Mouse (Mus musculus): ENCODE results near the gene Ak5. TPM values are rescaled to one million over a fixed set of nuclear protein-coding genes. Genes with fewer than 3 reads are reported as not detected.
"Not testable (repeated sequence)": the region's sequence is repeated elsewhere in the genome, so short reads cannot be mapped to it uniquely, and the experiment has no call there.

Gene Ak5
- total RNA-seq, 2 experiments from 2014 or later: 0.60 TPM; not detected in 1

DNA sequence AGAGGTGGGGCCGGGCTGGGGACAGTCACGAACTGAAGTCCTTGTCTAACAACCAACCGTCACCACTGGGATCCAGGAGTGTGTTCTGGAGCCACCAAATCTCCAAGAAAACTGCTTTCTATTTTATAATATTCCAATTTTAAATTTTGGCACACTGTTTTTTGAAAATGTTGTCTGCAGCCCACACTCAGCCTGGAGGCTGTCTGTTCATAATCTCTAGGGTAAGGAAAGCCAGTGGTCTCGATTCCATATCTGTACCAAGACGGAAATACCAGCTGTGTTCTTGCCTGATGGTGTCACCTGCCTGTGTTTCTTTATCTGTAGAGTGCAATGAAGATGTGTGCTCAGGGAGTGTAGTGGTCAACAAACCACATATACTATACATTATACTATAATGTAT lies 23.6 kb downstream of the Ak5 start:
- intact Hi-C loops (cut with DNase I): no loop called here
- no peak for DNase-seq

GRCm38 (mm10) chr3:152625061-152625820 lies 42.9 kb downstream of the Ak5 start:
- intact Hi-C loops (cut with DNase I): no loop called here
- no peak for DNase-seq

DNA sequence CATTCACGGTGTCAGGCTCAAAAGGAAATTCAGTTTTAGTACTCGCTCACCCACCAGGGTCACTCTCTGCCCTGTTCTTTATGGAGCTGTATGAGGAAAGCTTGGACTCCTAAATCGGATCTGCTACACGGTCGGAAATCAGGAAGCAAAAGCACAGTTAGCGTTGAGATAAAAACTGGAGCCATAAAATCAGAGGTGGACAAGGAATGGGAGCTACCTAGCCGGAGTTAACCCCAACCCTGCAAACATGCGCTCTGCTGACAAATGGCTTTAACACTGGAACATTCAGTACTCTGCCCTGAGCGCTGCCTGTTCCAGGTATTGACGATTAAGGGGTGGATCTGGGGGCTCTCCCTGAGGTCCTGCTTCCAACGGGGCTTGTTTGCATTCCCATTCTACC lies 47.6 kb downstream of the Ak5 start:
- intact Hi-C loops (cut with DNase I): no loop called here
- no peak for DNase-seq

- no peak for DNase-seq
- intact Hi-C loops (cut with DNase I): no loop called here
These were observed 48.1 kb downstream of the Ak5 start for GRCm38 (mm10) chr3:152620058-152620457.

DNA sequence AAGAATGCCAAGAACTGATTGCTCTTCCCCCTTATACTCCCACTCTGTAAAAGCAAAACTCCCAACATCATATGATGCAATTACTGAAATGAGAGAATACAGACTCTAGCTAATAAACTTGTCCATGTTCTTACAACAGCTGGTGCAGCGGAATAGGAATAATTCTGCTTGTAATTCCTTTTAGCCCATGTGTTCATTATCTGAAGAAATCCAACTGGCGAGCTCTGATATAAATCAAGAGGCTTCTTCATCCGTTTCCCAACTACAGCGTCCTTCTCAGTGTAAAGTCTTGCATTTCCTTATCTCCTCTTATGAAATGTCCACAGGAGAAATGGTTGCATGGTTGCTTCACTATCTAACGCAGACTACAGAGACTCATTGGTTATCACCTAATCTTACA lies 59.1 kb downstream of the Ak5 start:
- intact Hi-C loops (cut with DNase I): no loop called here
- no peak for DNase-seq

DNA sequence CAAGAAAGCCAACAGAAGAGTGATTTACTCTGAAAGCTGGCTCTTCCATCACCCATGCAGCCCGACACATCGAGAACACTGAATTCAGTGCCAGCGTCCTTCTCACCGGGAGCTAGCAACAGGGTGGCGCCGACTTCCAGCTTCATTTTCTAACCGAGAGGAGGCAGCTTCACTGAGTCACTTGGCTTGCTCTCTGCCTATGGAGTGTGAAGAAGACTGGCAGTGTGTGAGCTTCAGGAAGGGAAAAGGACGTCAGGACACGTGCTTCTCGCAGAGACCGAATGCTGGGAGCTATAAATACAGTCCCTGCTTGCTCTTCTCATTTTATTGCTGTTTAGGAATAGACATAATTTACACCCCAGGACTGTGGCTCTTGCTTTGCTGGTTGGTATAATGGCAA lies 62.3 kb downstream of the Ak5 start:
- intact Hi-C loops (cut with DNase I): no loop called here
- no peak for DNase-seq

GRCm38 (mm10) chr3:152599679-152600078 lies 68.5 kb downstream of the Ak5 start:
- DNase-seq: no peak
- intact Hi-C loops (cut with DNase I): no loop called here

DNA sequence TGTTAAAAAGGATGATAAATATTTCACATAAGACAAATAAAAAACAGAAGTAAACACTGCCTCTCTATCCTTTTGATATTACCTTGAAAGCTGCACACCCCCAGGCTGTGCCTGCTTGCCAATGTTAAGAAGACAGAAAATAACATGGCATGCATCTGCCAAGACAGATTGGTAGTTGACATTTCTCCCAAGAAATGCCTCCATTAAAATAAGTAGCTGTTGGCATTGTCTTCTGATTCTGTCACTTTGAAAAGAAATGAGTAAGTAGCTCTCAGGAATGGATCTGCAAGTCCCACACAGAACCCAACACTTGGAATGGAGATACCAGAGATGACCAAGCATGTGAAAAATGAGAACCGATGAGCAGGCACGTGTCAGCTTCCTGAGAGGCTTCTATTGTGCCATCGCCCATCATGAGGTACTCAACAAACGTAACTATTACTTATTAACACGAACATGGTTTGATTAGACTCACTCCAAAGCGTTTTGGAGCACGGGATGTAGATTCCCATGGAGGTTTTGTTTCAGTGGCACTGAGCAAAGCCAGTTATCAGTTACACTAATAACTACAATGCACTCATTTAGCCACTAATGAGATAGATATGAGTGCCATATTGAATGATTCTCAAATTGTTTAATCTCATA lies 71.6 kb downstream of the Ak5 start:
- intact Hi-C loops (cut with DNase I): no loop called here
- DNase-seq: no peak

GRCm38 (mm10) chr3:152592767-152593425 lies 75.3 kb downstream of the Ak5 start:
- intact Hi-C loops (cut with DNase I): no loop called here
- DNase-seq: no peak

- intact Hi-C loops (cut with DNase I): no loop called here
- no peak for DNase-seq
These were observed 77.7 kb downstream of the Ak5 start for GRCm38 (mm10) chr3:152590491-152590890.

DNA sequence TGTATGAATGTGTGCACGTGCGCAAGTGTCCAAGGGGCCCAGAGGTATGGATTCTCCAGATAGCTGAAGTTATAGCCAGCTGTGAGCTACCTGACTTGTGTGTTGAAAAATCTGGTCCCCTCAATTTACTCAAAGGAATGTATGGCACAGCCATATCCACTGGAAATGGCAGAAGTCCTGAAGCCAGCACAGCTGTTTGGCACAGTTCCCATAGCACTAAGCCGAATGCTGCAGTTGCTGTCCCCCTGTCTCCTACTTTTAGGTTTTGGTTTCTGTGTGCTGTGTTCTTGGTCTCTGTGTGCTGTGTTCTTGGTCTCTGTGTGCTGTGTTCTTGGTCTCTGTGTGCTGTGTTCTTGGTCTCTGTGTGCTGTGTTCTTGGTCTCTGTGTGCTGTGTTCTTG lies 79.1 kb downstream of the Ak5 start:
- intact Hi-C loops (cut with DNase I): not testable (repeated sequence)
- peak in 1 of 2 experiments; percentile 25 for DNase-seq

GRCm38 (mm10) chr3:152587007-152587406 lies 81.2 kb downstream of the Ak5 start:
- no peak for DNase-seq
- intact Hi-C loops (cut with DNase I): no loop called here

GRCm38 (mm10) chr3:152586191-152586590 lies 82.0 kb downstream of the Ak5 start:
- no peak for DNase-seq
- intact Hi-C loops (cut with DNase I): no loop called here

GRCm38 (mm10) chr3:152585581-152585980 lies 82.6 kb downstream of the Ak5 start:
- DNase-seq: no peak
- intact Hi-C loops (cut with DNase I): no loop called here

DNA sequence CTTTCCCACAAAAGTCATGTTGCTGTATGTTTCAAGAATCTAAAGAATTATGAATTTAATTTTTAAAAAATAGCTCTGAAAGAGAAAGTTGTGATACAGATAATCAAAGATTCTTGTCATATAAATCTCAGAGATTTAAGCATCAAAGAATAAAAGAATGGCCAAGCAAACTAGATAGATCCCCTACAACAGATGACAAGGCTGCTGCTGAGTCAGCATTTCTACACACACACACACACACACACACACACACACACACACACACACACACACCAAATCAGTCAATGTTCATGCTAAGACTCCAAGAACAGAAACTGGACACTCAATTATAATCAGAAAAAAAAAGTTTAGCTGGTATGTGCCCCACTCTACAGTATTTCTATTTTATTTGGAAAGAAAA lies 85.1 kb downstream of the Ak5 start:
- DNase-seq: no peak
- intact Hi-C loops (cut with DNase I): no loop called here

GRCm38 (mm10) chr3:152581853-152582252 lies 86.3 kb downstream of the Ak5 start:
- intact Hi-C loops (cut with DNase I): not testable (repeated sequence)

GRCm38 (mm10) chr3:152579984-152580591 lies 88.1 kb downstream of the Ak5 start:
- no peak for DNase-seq
- intact Hi-C loops (cut with DNase I): no loop called here

More at GRCm38 (mm10) chr3:152581853-152582252, 86.3 kb downstream of the Ak5 start:
- not testable (repeated sequence) for DNase-seq

- intact Hi-C loops (cut with DNase I): no loop called here
These were observed 89.6 kb downstream of the Ak5 start for GRCm38 (mm10) chr3:152578282-152579228.

DNA sequence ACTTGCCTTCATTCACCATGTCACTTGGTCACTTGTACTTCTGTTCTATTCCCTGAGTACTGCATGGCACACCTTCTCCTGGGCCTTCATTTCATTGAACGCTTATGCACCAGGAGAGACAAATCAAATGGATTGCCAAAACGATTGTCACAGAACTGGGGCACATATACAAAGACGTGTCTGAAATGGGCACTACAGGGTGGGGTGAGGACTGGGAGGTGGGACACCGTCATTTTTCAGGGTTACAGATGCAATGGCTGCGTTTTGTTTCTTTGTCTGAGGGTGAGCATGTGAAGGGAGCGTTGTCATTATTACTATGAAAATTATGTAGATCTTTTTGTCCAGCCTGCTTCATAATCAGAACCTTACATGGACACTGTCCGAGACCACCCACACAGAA lies 90.4 kb downstream of the Ak5 start:
- intact Hi-C loops (cut with DNase I): no loop called here
- no peak for DNase-seq

More at GRCm38 (mm10) chr3:152578282-152579228, 89.6 kb downstream of the Ak5 start:
- no peak for DNase-seq

DNA sequence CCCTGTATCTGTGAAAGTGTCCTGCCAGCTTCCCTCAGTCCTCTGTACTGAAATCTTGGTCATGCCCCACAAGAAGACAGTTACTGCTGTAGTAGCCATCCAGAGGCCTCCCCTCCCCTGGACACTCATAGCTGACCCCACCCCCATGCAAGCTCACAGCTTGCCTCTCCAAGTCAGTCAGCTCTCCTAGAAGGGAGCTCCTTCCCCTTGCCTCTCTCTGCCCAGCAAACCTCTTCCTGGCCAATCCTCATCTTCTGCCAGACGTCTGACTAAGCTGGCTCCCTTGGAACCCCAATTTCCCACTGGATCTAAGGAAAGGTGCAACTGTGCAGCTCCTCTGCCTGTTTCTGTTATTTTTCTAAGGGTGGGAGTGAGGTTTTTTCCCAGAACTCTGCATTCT lies 90.9 kb downstream of the Ak5 start:
- intact Hi-C loops (cut with DNase I): no loop called here
- no peak for DNase-seq
